In genomic region chr10:99789418-99789817, GRCm38 (mm10) we compare ENCODE assay signal across 13 mouse cellular contexts. TPM values are rescaled to one million over a fixed set of nuclear protein-coding genes. Genes with fewer than 3 reads are reported as not detected.
DNase-seq lines count a peak whose midpoint lies in the region.
"Had no signal": no experiment of that assay in that cellular context is flagged by ENCODE, and none has a peak within 500 bp of the region (broad histone marks: within the 10 kb centered on the region; RNA-seq: fewer than 3 reads in every experiment).

No protein-coding gene starts in this region.

- DNase-seq in adrenal gland, postnatal 14 days: peak; percentile 5
- DNase-seq in adrenal gland, adult 8-10 months: no peak
- peak; percentile 12 for DNase-seq in kidney, adult 9 months
- DNase-seq in kidney, postnatal 25 days: no peak
- DNase-seq in Muller cell, postnatal 12 days (ENCODE audit: inconsistent ontology term): peak; percentile 73
- DNase-seq in lung, postnatal 10 days: peak; percentile 66
- no peak for DNase-seq in urinary bladder, postnatal 14 days (ENCODE audit: low spot score)
- no peak for DNase-seq in thymus, postnatal 4 days
- DNase-seq: cerebellum, adult 11-12 months; liver, postnatal 0 days; right cerebral cortex, adult 18-20 months; spleen, adult 18-20 months; thymus, postnatal 14 days had no signal

RNA-seq across cellular contexts. Expression of gene Csl, which starts 30.0 kb away (rescaled TPM):
- total RNA-seq in adrenal gland, postnatal 14 days (2021): 3.5 and 3.9 TPM in 2 replicates
- total RNA-seq in adrenal gland, adult 8-10 months (2022): 1 to 10 TPM in 1 of 4 experiments, under 1 TPM in 3; 0.73 to 1.3 (median 0.92) TPM

Comparison
In these comparisons a context has a peak if more than half of its experiments do, and no peak if none do; other contexts are left out.
1. DNase-seq: peak in adrenal gland, postnatal 14 days (single experiment), kidney, adult 9 months (single experiment), Muller cell, postnatal 12 days (single experiment) and lung, postnatal 10 days (single experiment); none in adrenal gland, adult 8-10 months (single experiment), kidney, postnatal 25 days (0 of 2), urinary bladder, postnatal 14 days (single experiment) and thymus, postnatal 4 days (single experiment).